Mouse (Mus musculus) limb, embryonic 10.5 days (tissue): ENCODE measurements around the gene Wipf1. TPM values are rescaled to one million over a fixed set of nuclear protein-coding genes. Genes with fewer than 3 reads are reported as not detected.

Experiments used
- DNase-seq: peaks from one replicate; pipeline ENCODE4 v3.0.0-alpha.2; 2017; ENCODE audit warnings: low spot score
- H3K27ac ChIP-seq: fragments of 300-500 bp; sonication (generic); 2 replicates; pipeline ENCODE4 v1.5.1; 2016; ENCODE audit warnings: mild to moderate bottlenecking
- H3K27me3 ChIP-seq: fragments of 300-500 bp; sonication (generic); 2 replicates; pipeline ENCODE4 v1.6.1; 2016; ENCODE audit warnings: low read depth, mild to moderate bottlenecking; ENCODE audit not compliant: poor library complexity, severe bottlenecking
- H3K36me3 ChIP-seq: fragments of 300-500 bp; sonication (generic); 2 replicates; pipeline ENCODE4 v1.6.1; 2016; ENCODE audit warnings: mild to moderate bottlenecking, moderate library complexity
- H3K4me1 ChIP-seq: fragments of 300-500 bp; sonication (generic); 2 replicates; pipeline ENCODE4 v1.6.1; 2016
- H3K4me3 ChIP-seq: fragments of 300-500 bp; sonication (generic); 2 replicates; pipeline ENCODE4 v1.5.1; 2016; ENCODE audit warnings: mild to moderate bottlenecking, moderate library complexity
- H3K9me3 ChIP-seq: fragments of 300-500 bp; sonication (generic); replicated peaks from 2 replicates; pipeline ENCODE4 v1.6.1; 2016; ENCODE audit warnings: mild to moderate bottlenecking
- WGBS: fragments of 180-500 bp; shearing (Covaris S2); methylation state at CpG from one replicate; pipeline ENCODE4 v1.1.7; 2016; 5-methylcytosine and 5-hydroxymethylcytosine counted together
- polyA plus RNA-seq: library from polyadenylated mRNA; unstranded; fragments of >200 nt; fragmentation: Nextera tagmentation; extraction: Ambion mirVana; gene quantifications from 2 replicates; pipeline ENCODE4 v1.2.1, GENCODE M21; 2016

The Wipf1 gene
- polyA plus RNA-seq, 1 experiment from 2014 or later = 14.2 TPM

DNA sequence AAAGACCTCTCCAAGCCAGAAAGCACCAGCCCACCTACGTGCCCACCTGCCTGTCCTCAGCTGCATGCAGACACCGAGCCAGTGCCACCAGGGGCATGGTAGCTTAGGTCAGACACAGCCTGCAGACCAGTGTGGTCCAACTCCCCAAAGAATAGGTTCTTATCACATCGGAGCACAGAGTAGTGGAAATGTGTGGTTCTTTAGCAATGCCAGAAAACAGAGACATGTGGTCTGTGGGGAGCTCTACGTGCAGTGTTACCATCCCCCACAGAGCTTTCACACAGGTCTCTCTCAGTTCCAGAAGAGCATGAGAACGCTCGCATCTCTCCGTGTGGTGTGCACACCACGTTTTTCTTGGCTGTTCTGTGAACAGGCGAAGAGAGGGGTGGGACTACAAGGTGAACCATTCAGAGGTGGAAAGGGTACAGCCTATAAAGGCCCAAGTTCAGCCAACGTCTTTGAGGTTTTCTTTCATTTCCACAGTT is 59.3 kb downstream of the Wipf1 start:
- peaks cover 14% of the 10 kb centered on the region for H3K36me3 ChIP-seq
- no peaks in the 10 kb centered on the region for H3K27me3 ChIP-seq
- no peak overlapping the region for H3K4me3 ChIP-seq
- H3K4me1 ChIP-seq = peaks cover 2% of the 10 kb centered on the region; the same call in 1 of the 2 replicates
- H3K27ac ChIP-seq = 0 out of 2 replicates have a peak overlapping the region, but pooled peaks have one; percentile 32
- no peak for DNase-seq
- WGBS = 90% methylated on average over 10 of the region's 10 CpGs
- no peaks in the 10 kb centered on the region for H3K9me3 ChIP-seq

DNA sequence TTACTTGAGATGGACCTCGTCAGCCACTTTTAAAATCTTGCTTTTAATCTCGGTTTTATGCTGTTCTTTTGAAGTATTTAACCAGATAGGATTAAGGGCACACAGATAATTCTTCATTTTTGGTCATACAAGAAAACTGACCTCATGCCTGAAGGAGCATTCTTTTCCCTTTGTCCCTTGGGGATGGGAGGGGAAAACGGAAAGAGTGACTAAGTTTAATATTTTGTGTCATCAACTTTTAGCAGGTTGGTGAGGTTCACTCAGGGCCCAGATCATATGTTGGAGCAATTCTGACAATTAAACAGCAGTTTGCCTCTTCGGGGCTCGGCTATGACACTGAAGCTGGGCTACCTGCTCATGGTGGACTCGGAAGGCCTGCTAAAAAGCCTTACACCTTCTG is 60.0 kb downstream of the Wipf1 start:
- no peak for DNase-seq
- Histone ChIP-seq H3K27ac (no peak overlapping the region), H3K4me3 (no peak overlapping the region), H3K9me3 (no peaks in the 10 kb centered on the region), H3K36me3 (peaks cover 14% of the 10 kb centered on the region), H3K27me3 (no peaks in the 10 kb centered on the region), H3K4me1 (peaks cover 2% of the 10 kb centered on the region; the same call in 1 of the 2 replicates)
- WGBS = 92% methylated on average over 6 of the region's 6 CpGs

DNA sequence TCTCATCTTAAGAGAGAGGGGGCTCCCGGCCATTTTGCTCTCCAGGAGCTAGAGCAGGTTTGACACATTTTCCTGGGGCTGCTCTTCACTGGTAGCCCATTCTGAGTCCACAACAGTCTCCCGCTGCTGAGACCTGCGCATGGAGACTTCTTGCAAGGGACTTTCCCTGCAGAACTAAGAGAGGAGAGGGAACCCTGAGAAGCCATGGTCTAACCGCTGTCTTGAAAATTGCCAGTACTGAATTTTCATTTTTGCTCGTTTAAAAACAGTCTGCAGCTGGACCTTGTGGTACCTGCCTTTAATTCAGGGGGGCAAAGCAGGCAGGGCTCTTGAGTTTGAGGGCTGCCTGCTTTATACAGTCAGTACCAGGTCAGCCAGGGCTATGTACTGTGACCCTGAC is 60.5 kb downstream of the Wipf1 start:
- H3K27ac ChIP-seq = no peak overlapping the region
- no peak for DNase-seq
- H3K4me1 ChIP-seq = peaks cover 2% of the 10 kb centered on the region; the same call in 1 of the 2 replicates
- H3K27me3 ChIP-seq = no peaks in the 10 kb centered on the region
- 90% methylated on average over 5 of the region's 5 CpGs for WGBS
- H3K36me3 ChIP-seq = peaks cover 14% of the 10 kb centered on the region
- no peak overlapping the region for H3K4me3 ChIP-seq
- no peaks in the 10 kb centered on the region for H3K9me3 ChIP-seq

DNA sequence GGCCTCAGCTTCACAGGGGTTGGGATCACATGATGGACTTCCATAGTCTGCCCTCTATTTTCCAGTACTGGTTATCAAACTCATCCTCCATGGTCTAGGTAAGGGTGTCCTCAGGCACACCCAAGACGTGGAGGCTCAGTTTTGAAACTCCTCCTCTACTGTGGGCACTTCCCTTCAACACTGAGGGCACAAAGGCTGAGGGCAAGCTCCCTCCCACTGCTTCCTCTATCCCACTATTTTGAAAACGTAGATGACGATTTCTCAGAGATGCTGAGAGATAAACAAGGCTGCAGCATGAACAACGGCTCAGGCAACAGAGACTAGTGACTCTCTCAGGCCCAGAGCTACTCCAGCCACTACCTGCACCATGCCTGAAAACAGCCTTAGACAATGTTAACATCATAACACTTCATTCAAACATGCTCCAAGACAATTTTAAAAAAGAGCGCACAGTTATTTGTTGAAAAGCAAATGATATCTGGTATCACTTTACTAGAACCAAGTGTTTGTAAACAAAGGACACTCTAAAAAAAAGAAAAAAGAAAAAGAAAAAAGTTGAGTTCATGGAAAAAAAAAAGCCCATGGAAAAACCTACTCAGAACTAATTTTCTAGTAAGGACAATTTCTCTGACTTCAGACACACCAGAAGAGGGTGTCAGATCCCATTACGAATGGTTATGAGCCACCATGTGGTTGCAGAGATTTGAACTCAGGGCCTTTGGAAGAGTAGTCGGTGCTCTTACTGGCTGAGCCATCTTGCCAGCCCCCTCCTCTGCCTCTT is 62.3 kb downstream of the Wipf1 start:
- WGBS = 87% methylated on average over 7 of the region's 7 CpGs
- no peak overlapping the region for H3K27ac ChIP-seq
- DNase-seq = no peak
- H3K27me3 ChIP-seq = no peaks in the 10 kb centered on the region
- no peaks in the 10 kb centered on the region for H3K9me3 ChIP-seq
- peaks cover 6% of the 10 kb centered on the region; the same call in 1 of the 2 replicates for H3K36me3 ChIP-seq
- peaks cover 6% of the 10 kb centered on the region; the same call in 1 of the 2 replicates for H3K4me1 ChIP-seq
- no peak overlapping the region for H3K4me3 ChIP-seq

DNA sequence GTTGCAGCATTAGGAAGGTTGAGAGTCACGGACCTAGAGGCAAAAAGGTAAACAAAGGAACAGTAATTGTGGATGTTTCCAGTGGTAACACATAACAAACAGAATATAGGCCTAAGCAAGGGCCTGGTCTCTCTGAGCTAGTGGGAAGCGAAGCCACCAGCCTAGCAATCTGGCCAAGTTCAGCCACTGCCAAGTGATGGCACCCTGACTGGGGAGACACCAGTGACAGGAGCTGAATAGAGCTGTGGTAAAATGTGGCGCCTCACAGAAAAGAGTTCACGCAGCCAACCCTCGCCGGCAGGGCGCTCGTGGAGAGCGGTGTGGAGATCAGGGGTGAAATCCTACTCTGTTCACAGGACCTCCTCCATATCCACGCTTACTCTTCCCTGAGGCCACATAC is 63.1 kb downstream of the Wipf1 start:
- H3K9me3 ChIP-seq = no peaks in the 10 kb centered on the region
- peaks cover 5% of the 10 kb centered on the region; the same call in 1 of the 2 replicates for H3K36me3 ChIP-seq
- no peak overlapping the region for H3K27ac ChIP-seq
- DNase-seq = no peak
- 95% methylated on average over 10 of the region's 10 CpGs for WGBS
- H3K4me1 ChIP-seq = peaks cover 6% of the 10 kb centered on the region; the same call in 1 of the 2 replicates
- no peaks in the 10 kb centered on the region for H3K27me3 ChIP-seq
- H3K4me3 ChIP-seq = no peak overlapping the region

DNA sequence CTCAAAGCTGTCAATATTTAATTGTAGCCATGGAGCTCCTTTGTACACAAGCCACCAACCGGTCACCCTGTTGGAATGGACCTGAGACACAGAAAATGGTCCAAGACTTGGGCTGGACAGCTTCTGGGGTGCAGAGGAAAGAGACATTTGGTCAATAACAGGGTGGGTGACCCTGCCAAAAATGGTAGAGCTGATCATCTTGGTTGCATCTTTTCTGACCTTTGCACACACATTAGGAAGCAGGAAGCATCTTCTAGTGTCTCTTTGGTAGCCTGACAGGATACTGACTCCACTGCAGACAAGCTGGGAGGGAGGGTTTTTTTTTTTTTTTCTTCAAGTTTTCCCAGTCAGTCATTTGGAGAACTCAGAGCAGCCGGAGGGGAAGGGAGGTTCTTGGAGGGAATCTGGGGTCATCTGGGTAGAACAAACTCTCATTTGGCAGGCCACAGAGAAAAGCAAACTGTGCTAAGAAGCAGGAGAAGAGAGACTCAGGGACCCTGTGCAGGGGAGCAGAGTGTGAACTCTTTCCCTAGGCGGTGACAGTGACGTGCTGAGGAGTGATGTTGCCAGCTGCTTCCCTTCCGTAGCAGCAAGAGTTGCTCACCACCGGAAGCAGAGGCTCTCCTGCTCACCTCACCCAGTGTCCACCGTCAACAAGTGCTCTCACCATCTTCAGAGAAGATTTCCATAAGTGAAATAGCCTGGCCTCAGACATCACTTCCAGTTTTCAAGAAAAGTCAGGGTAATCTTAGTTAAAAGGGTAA is 65.9 kb downstream of the Wipf1 start:
- no peak overlapping the region; the same call in 1 of the 2 replicates for H3K27ac ChIP-seq
- H3K27me3 ChIP-seq = no peaks in the 10 kb centered on the region
- H3K4me1 ChIP-seq = 0 out of 2 replicates have a peak, but pooled peaks cover 4% of the 10 kb centered on the region
- no peaks in the 10 kb centered on the region for H3K9me3 ChIP-seq
- no peak overlapping the region for H3K4me3 ChIP-seq
- 45% methylated on average over 7 of the region's 7 CpGs for WGBS
- no peak for DNase-seq
- H3K36me3 ChIP-seq = 0 out of 2 replicates have a peak, but pooled peaks cover 3% of the 10 kb centered on the region

DNA sequence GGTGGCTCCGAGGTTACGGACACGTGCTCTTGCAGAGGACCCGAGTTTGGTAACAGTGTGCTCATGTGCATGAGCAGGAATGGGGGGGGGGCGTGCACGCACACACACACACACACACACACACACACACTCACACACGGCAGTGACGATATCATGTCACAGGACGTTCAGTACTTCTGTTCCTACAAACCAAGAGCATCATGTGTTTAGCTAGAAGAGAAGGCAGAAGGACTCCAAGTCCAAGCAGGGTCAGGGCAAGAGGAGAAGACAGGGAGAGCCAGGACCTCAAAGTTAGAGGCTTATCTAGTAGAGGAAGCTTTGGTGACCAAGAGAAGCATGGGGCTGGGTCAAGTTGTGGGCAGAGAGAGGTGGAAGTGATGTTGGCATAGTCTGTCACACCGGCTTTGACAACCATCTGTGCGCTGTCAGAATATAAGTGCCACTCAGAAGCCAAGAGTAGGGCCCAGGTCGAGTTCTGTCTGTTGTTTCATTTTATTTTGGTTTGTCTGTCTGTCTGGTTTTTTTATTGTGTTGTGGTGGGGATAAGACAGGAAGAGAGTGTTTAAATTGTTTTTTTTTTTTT is 66.7 kb downstream of the Wipf1 start:
- Histone ChIP-seq H3K9me3 (no peaks in the 10 kb centered on the region), H3K36me3 (0 out of 2 replicates have a peak, but pooled peaks cover 3% of the 10 kb centered on the region), H3K27ac (no peak overlapping the region), H3K4me1 (0 out of 2 replicates have a peak, but pooled peaks cover 4% of the 10 kb centered on the region), H3K27me3 (no peaks in the 10 kb centered on the region), H3K4me3 (no peak overlapping the region)
- WGBS = 94% methylated on average over 12 of the region's 12 CpGs
- no peak for DNase-seq

DNA sequence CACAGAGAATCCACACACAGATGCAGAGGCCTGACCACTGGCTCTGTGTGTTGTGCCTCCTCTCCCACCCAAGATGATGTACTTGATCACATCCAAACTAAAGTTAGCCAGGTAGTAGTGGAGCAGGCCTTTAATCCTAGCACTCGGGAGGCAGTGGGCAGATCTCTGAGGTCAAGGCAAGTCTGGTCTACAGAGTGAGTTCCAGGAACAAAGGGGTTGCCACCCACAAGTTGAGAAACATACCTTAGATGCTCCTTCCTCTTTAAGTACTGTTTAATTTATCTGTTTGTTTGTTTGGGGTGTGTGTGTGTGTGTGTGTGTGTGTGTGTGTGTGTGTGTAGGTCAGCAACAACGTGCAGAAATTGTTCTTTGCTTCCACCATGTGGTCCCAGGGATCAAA is 67.3 kb downstream of the Wipf1 start:
- H3K9me3 ChIP-seq = no peaks in the 10 kb centered on the region
- H3K27me3 ChIP-seq = no peaks in the 10 kb centered on the region
- H3K4me1 ChIP-seq = 0 out of 2 replicates have a peak, but pooled peaks cover 4% of the 10 kb centered on the region
- 85% methylated on average over 2 of the region's 2 CpGs for WGBS
- H3K36me3 ChIP-seq = 0 out of 2 replicates have a peak, but pooled peaks cover 3% of the 10 kb centered on the region
- no peak for DNase-seq
- H3K4me3 ChIP-seq = no peak overlapping the region
- H3K27ac ChIP-seq = no peak overlapping the region

DNA sequence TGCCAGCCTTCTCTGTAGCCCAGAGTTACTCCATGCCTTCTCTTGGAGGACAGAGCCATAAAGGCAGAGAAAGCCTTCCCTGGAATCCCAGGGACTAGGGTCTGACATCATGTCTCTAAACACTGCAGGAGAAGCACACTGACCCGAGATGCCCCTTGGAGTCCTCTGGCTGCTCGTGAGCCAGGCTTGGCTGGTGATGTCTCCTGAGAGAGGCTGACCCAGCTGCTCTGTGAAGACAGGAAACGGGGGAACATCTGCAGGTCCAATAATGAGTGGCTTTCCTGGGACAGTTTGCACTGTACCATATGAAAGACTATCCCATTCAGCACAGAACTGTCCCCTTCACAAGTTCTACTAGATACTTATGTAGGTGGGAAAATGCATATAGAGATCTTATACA is 69.4 kb downstream of the Wipf1 start:
- WGBS = 60% methylated on average over 3 of the region's 3 CpGs
- H3K4me1 ChIP-seq = 0 out of 2 replicates have a peak, but pooled peaks cover 9% of the 10 kb centered on the region
- H3K27ac ChIP-seq = no peak overlapping the region
- no peaks in the 10 kb centered on the region for H3K27me3 ChIP-seq
- H3K9me3 ChIP-seq = no peaks in the 10 kb centered on the region
- DNase-seq = no peak
- H3K4me3 ChIP-seq = no peak overlapping the region
- 0 out of 2 replicates have a peak, but pooled peaks cover 3% of the 10 kb centered on the region for H3K36me3 ChIP-seq

DNA sequence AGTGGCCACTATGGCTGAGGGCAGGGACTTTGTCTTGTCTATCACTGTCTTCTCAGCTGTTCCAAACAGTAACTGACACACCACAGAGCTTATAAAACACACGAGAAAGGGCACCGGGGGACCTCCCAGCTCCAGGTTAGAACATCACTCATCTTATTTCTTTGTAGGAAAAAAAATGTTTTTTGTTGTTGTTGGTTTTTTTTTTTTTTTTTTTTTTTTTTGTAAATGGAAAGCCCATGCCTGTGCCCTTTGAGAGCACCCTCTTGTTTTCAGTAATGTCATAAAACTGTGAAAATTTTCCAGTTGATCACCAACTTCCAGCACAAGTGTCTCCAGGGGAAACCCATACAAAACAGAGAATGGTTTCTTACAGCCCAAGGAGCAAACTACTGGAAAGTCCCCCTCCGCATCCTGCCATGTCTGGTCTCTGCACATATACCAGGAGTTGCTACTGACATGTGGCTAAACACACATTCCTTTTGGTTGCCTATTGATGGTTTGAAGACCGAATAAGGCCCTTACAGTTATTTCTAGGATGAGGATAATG is 69.9 kb downstream of the Wipf1 start:
- Histone ChIP-seq H3K36me3 (0 out of 2 replicates have a peak, but pooled peaks cover 3% of the 10 kb centered on the region), H3K27ac (no peak overlapping the region), H3K9me3 (no peaks in the 10 kb centered on the region), H3K4me1 (peaks cover 10% of the 10 kb centered on the region; the same call in 1 of the 2 replicates), H3K4me3 (no peak overlapping the region), H3K27me3 (no peaks in the 10 kb centered on the region)
- WGBS = 92% methylated on average over 4 of the region's 4 CpGs
- DNase-seq = no peak

DNA sequence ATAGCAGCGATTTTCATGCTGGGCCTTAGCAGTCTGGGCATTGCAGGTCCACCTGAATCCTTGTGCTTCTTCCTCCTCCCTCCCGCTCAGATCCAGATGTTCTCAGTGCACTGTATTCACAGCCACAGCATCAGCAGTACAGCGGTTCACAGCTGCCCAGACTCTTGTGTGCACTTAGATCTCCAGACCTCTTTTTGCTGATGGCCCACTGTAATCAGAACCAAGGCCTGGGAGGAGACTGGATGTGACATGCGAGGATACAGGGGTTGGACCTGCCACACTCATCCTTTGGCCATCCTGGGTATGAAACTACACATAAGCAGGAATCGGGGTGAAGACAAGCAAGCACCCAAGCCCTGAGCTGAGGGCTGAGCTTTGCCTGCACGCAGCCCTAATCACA is 72.6 kb downstream of the Wipf1 start:
- H3K36me3 ChIP-seq = no peaks in the 10 kb centered on the region
- no peaks in the 10 kb centered on the region for H3K9me3 ChIP-seq
- DNase-seq = no peak
- H3K4me3 ChIP-seq = no peak overlapping the region
- 84% methylated on average over 6 of the region's 6 CpGs for WGBS
- H3K27ac ChIP-seq = no peak overlapping the region
- no peaks in the 10 kb centered on the region for H3K27me3 ChIP-seq
- H3K4me1 ChIP-seq = peaks cover 9% of the 10 kb centered on the region; the same call in 1 of the 2 replicates

DNA sequence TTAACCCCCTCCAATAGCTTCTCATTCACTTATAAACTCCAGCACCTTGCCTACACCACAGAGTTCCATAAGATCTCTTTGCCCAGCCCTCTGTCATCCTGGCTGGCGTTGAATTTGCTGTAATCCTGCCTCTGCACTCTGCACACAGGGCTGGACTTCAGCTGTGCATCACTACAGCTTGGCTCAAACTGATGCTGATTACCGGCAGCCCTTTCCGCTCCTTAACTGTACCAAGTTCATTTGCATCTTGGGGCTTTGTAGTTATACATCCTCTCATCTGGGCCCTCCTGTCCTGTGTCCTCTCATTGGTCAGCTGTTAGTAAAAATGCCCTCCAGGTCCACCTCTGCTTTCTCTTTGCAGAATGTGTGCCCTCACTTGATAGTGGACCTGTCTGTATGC is 73.4 kb downstream of the Wipf1 start:
- no peaks in the 10 kb centered on the region for H3K36me3 ChIP-seq
- H3K4me3 ChIP-seq = no peak overlapping the region
- DNase-seq = no peak
- no peaks in the 10 kb centered on the region for H3K27me3 ChIP-seq
- H3K9me3 ChIP-seq = no peaks in the 10 kb centered on the region
- H3K4me1 ChIP-seq = peaks cover 12% of the 10 kb centered on the region
- no peak overlapping the region for H3K27ac ChIP-seq
- WGBS = 85% methylated on average over 3 of the region's 3 CpGs
